Mouse (Mus musculus) heart, embryonic 14.5 days (tissue): ENCODE data around the gene Emp3. TPM values are rescaled to one million over a fixed set of nuclear protein-coding genes. Genes with fewer than 3 reads are reported as not detected.
A peak's percentile ranks its signal among the peaks of the same experiment; 100 is the strongest.
"Not testable (repeated sequence)": the region's sequence is repeated elsewhere in the genome, so short reads cannot be mapped to it uniquely, and the experiment has no call there.

Experiments
- ATAC-seq: fragments of 200-750 bp; cut with Nextera tagmentation; 2 replicates; pipeline ENCODE4 v1.8.0; 2017; ENCODE audit warnings: low read depth, moderate TSS enrichment; ENCODE audit not compliant: insufficient number of reproducible peaks, insufficient read depth, low FRiP score
- H3K27ac ChIP-seq, 2 experiments: fragments of 200-500 bp in 1 of 2; fragments of 300-500 bp in 1 of 2; sonication (generic) in 1 of 2; replicated peaks in 1 of 2; 2 replicates each; pipeline ENCODE4 v1.5.1; 2012 to 2014; ENCODE audit warnings: low read depth in 2 of 2, low read length in 2 of 2, control low read depth in 1 of 2, mild to moderate bottlenecking in 1 of 2, mixed read lengths in 1 of 2; ENCODE audit not compliant: control insufficient read depth in 1 of 2, insufficient read depth in 1 of 2
- H3K27me3 ChIP-seq: fragments of 300-500 bp; sonication (generic); 2 replicates; pipeline ENCODE4 v1.6.1; 2014; ENCODE audit warnings: mild to moderate bottlenecking, low read length, control low read depth; ENCODE audit not compliant: control insufficient read depth, insufficient read depth
- H3K36me3 ChIP-seq: fragments of 300-500 bp; sonication (generic); 2 replicates; pipeline ENCODE4 v1.6.1; 2014; ENCODE audit warnings: mild to moderate bottlenecking, control low read depth, low read length, mixed read lengths; ENCODE audit not compliant: control insufficient read depth, insufficient read depth
- H3K4me1 ChIP-seq, 2 experiments: fragments of 200-500 bp in 1 of 2; fragments of 300-500 bp in 1 of 2; sonication (generic) in 1 of 2; 2 replicates each; pipeline ENCODE4 v1.6.1; 2012 to 2014; ENCODE audit warnings: low read length in 2 of 2, control low read depth in 1 of 2, mixed read lengths in 1 of 2; ENCODE audit not compliant: control insufficient read depth in 2 of 2, insufficient read depth in 2 of 2
- H3K4me2 ChIP-seq: fragments of 300-500 bp; sonication (generic); 2 replicates; pipeline ENCODE4 v1.6.1; 2014; ENCODE audit warnings: mild to moderate bottlenecking, low read length
- H3K4me3 ChIP-seq, 2 experiments: fragments of 200-500 bp in 1 of 2; fragments of 300-500 bp in 1 of 2; sonication (generic) in 1 of 2; 2 replicates each; pipeline ENCODE4 v1.5.1; 2012 to 2014; ENCODE audit warnings: low read length in 2 of 2, mild to moderate bottlenecking in 2 of 2, control low read depth in 1 of 2, low read depth in 1 of 2, moderate library complexity in 1 of 2; ENCODE audit not compliant: control insufficient read depth in 1 of 2, insufficient read depth in 1 of 2
- H3K9ac ChIP-seq: fragments of 300-500 bp; sonication (generic); 2 replicates; pipeline ENCODE4 v1.6.1; 2014; ENCODE audit warnings: mild to moderate bottlenecking, low read length
- H3K9me3 ChIP-seq: fragments of 300-500 bp; sonication (generic); 2 replicates; pipeline ENCODE4 v1.6.1; 2016; ENCODE audit warnings: low read length, control low read depth; ENCODE audit not compliant: control insufficient read depth
- WGBS: fragments of 180-500 bp; shearing (Covaris S2); extraction: QIAGEN DNeasy Blood & Tissue Kit; methylation state at CpG from one replicate; pipeline ENCODE4 v1.1.7; 2014; 5-methylcytosine and 5-hydroxymethylcytosine counted together
- polyA plus RNA-seq: library from polyadenylated mRNA; unstranded; fragments of >200 nt; fragmentation: Nextera tagmentation; extraction: Ambion mirVana; gene quantifications from 2 replicates; pipeline ENCODE4 v1.2.1, GENCODE M21; 2014

Gene Emp3
- polyA plus RNA-seq, 1 experiment from 2014 or later: 90.5 TPM

- no peaks in the 10 kb centered on the region for H3K27me3 ChIP-seq
- H3K9me3 ChIP-seq: no peaks in the 10 kb centered on the region
- peak within 1 kb of the TSS; percentile 50 to 59 for H3K4me3 ChIP-seq
- H3K9ac ChIP-seq: peak within 1 kb of the TSS; percentile 81
- ATAC-seq: peak; percentile 91
- peak within 1 kb of the TSS; percentile 44 to 79 for H3K27ac ChIP-seq
- H3K36me3 ChIP-seq: no peaks in the 10 kb centered on the region
- peak within 1 kb of the TSS; percentile 96 for H3K4me2 ChIP-seq
- 1% methylated on average over 40 of the region's 40 CpGs for WGBS
- peaks cover 3 to 4% of the 10 kb centered on the region in 2 experiments; a peak in 3 of 4 replicates for H3K4me1 ChIP-seq
These were observed 24.5 kb downstream of the Emp3 start, which contains the start of the genes Syngr4 and Tmem143 for GRCm38 (mm10) chr7:45896517-45897257. TSS of gene Syngr4 (minus strand) at chr7:45896714. TSS of gene Tmem143 (plus strand) at chr7:45896941.

DNA sequence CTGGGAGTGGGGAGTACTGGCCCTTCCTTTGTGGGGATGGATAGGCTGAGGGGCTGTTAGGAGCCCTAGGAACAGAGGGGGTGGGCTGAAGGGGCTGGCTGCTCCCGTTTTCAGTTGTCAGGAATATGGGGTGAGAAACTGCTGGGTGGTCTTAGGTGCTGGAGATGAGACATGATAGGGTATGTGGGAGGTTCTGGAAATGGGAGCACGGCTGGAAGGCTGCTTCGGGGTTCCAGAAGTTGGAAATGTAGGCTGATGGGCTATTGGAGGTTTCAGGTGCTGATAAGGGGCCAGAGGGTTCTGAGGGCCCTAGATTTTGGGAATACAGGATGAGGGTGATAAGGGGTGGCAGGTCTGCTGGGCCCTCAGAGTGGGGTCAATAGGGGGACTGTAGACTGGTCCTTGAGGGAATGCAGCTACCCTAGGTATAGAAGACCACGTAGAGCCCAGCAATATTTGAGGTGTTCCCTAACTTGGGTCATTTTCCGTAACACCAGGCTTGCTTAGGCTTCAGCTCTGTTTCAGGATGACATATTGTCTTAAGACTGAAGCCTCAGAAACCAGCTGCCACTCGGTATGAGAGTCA lies 25.2 kb downstream of the Emp3 start:
- WGBS: 71% methylated on average over 6 of the region's 6 CpGs
- no peak overlapping the region for H3K27ac ChIP-seq
- no peaks in the 10 kb centered on the region for H3K9me3 ChIP-seq
- H3K36me3 ChIP-seq: no peaks in the 10 kb centered on the region
- peaks cover 3 to 4% of the 10 kb centered on the region in 2 experiments; a peak in 3 of 4 replicates for H3K4me1 ChIP-seq
- H3K9ac ChIP-seq: no peak overlapping the region
- H3K4me3 ChIP-seq: 0 out of 4 replicates have a peak overlapping the region, but pooled peaks of 1 of the 2 experiments have one; percentile 1
- no peaks in the 10 kb centered on the region for H3K27me3 ChIP-seq
- H3K4me2 ChIP-seq: peak overlapping the region; percentile 96
- ATAC-seq: no peak

DNA sequence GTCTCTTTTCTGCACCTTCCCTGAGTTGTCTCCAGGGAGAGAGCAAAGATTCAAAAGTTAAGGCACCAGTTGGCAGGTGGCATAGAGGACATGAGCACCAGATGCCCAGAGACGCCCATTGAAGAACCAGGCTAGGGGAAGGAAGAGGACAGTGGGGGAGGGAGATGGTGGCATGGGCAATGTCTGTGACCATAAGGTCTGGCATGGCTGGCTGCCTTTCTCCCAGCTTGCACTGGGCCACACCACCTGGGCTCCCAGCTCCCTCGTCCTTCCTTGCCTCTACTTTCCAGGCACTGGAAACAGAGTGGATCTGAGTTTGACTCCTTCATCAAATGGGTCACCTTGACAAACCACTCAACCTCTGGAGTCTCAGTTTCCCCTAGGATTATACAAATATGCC lies 28.6 kb downstream of the Emp3 start:
- Histone ChIP-seq H3K9ac (no peak overlapping the region), H3K4me3 (no peak overlapping the region), H3K36me3 (no peaks in the 10 kb centered on the region), H3K27ac (no peak overlapping the region), H3K27me3 (no peaks in the 10 kb centered on the region), H3K9me3 (no peaks in the 10 kb centered on the region), H3K4me1 (peaks cover 1 to 3% of the 10 kb centered on the region in 2 experiments; a peak in 3 of 4 replicates), H3K4me2 (no peak overlapping the region)
- 68% methylated on average over 2 of the region's 2 CpGs for WGBS
- ATAC-seq: no peak

DNA sequence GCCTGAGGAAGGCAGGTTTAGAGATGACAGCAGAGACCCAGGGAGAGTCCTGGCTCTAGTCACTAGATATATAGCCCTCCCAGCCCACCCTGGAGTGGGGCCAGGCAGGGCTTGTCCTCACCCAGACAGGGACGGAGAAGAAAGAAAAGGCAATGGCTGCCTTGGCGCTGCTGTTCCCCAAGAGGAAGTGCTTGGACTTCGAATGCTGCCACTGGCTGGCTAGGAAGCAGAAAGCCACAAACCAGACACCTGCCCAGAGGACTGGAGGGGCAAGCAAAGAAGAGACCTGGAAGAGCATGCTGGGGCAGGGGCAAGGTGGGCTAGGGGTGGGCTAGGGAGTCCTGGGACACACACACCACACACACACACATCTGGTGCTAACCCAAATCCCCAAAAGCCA lies 34.0 kb downstream of the Emp3 start:
- Histone ChIP-seq H3K27ac (no peak overlapping the region), H3K4me3 (no peak overlapping the region), H3K9ac (no peak overlapping the region), H3K27me3 (no peaks in the 10 kb centered on the region), H3K4me2 (no peak overlapping the region), H3K36me3 (peaks cover 40% of the 10 kb centered on the region), H3K4me1 (no peaks in the 10 kb centered on the region), H3K9me3 (no peaks in the 10 kb centered on the region)
- WGBS: 38% methylated on average over 3 of the region's 3 CpGs
- ATAC-seq: no peak

GRCm38 (mm10) chr7:45881011-45881410 lies 40.2 kb downstream of the Emp3 start:
- Histone ChIP-seq H3K9me3 (0 out of 2 replicates have a peak, but pooled peaks cover 2% of the 10 kb centered on the region), H3K4me3 (no peak overlapping the region), H3K27me3 (no peaks in the 10 kb centered on the region), H3K36me3 (peaks cover 99% of the 10 kb centered on the region), H3K4me1 (no peaks in the 10 kb centered on the region), H3K9ac (no peak overlapping the region), H3K4me2 (no peak overlapping the region), H3K27ac (no peak overlapping the region)
- 85% methylated on average over 2 of the region's 2 CpGs for WGBS
- no peak for ATAC-seq

DNA sequence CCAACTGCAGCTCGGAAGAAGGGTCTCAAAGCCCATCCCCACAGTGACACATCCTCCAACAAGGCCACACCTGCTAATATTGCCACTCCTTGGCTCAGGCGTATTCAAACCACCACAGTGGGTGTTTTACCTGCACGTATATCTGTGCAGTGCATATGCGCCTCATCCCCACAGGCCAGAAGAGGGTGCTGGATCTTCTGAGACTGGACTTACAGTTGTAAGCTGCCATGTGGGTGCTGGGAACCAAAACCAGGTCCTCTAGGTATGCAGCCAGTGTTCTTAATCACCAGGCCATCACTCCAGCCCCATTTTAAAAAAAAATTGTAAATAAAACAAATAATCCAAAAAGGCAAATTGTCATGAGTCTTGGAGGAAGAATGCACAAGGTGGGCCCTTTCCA lies 40.7 kb downstream of the Emp3 start:
- Histone ChIP-seq H3K27ac (no peak overlapping the region), H3K4me2 (no peak overlapping the region), H3K4me3 (no peak overlapping the region), H3K9me3 (0 out of 2 replicates have a peak, but pooled peaks cover 2% of the 10 kb centered on the region), H3K4me1 (no peaks in the 10 kb centered on the region), H3K9ac (no peak overlapping the region), H3K27me3 (no peaks in the 10 kb centered on the region), H3K36me3 (peaks cover 99% of the 10 kb centered on the region)
- WGBS: 97% methylated on average over 4 of the region's 4 CpGs
- no peak for ATAC-seq

GRCm38 (mm10) chr7:45878278-45878677 lies 42.9 kb downstream of the Emp3 start, which contains the start of gene Grin2d:
TSS of gene Grin2d (minus strand) at chr7:45878378.
- not testable (repeated sequence) for H3K9ac ChIP-seq, H3K27ac ChIP-seq, H3K4me2 ChIP-seq, H3K4me3 ChIP-seq, H3K27me3 ChIP-seq, ATAC-seq, H3K9me3 ChIP-seq
- Histone ChIP-seq H3K4me1 (peaks cover 7 to 16% of the 10 kb centered on the region in 2 experiments), H3K36me3 (peaks cover 93% of the 10 kb centered on the region)
- WGBS: 90% methylated on average over 1 of the region's 1 CpGs
